Mouse (Mus musculus) neural tube, embryonic 12.5 days (tissue): Measurements from ENCODE around the gene Thpo. TPM values are rescaled to one million over a fixed set of nuclear protein-coding genes. Genes with fewer than 3 reads are reported as not detected.

ENCODE experiments used
- ATAC-seq: fragments of 200-750 bp; cut with Nextera tagmentation; 2 replicates; pipeline ENCODE4 v1.8.0; 2017; ENCODE audit warnings: low read depth, mild to moderate bottlenecking, moderate TSS enrichment, moderate library complexity; ENCODE audit not compliant: low FRiP score
- H3K27ac ChIP-seq: fragments of 300-500 bp; sonication (generic); 2 replicates; pipeline ENCODE4 v1.5.1; 2016
- H3K27me3 ChIP-seq: fragments of 300-500 bp; sonication (generic); replicated peaks from 2 replicates; pipeline ENCODE4 v1.6.1; 2016; ENCODE audit warnings: mild to moderate bottlenecking
- H3K36me3 ChIP-seq: fragments of 300-500 bp; sonication (generic); 2 replicates; pipeline ENCODE4 v1.6.1; 2016; ENCODE audit warnings: mild to moderate bottlenecking
- H3K4me1 ChIP-seq: fragments of 300-500 bp; sonication (generic); 2 replicates; pipeline ENCODE4 v1.6.1; 2016
- H3K4me2 ChIP-seq: fragments of 300-500 bp; sonication (generic); replicated peaks from 2 replicates; pipeline ENCODE4 v1.6.1; 2016; ENCODE audit warnings: mild to moderate bottlenecking
- H3K4me3 ChIP-seq: fragments of 300-500 bp; sonication (generic); 2 replicates; pipeline ENCODE4 v1.5.1; 2016
- H3K9ac ChIP-seq: fragments of 300-500 bp; sonication (generic); 2 replicates; pipeline ENCODE4 v1.6.1; 2016; ENCODE audit warnings: mild to moderate bottlenecking
- H3K9me3 ChIP-seq: fragments of 300-500 bp; sonication (generic); 2 replicates; pipeline ENCODE4 v1.6.1; 2016; ENCODE audit warnings: mild to moderate bottlenecking
- WGBS: fragments of 180-500 bp; shearing (Covaris S2); methylation state at CpG from one replicate; pipeline ENCODE4 v1.1.7; 2016; 5-methylcytosine and 5-hydroxymethylcytosine counted together
- polyA plus RNA-seq: library from polyadenylated mRNA; unstranded; fragments of >200 nt; fragmentation: Nextera tagmentation; extraction: Ambion mirVana; gene quantifications from 2 replicates; pipeline ENCODE4 v1.2.1, GENCODE M21; 2016

Thpo gene
- polyA plus RNA-seq, 1 experiment from 2014 or later, result 1.3 TPM

- Histone ChIP-seq H3K4me3 (no peak overlapping the region), H3K9ac (no peak overlapping the region), H3K36me3 (peaks cover 30% of the 10 kb centered on the region), H3K9me3 (no peaks in the 10 kb centered on the region), H3K4me2 (no peak overlapping the region), H3K4me1 (peaks cover 10% of the 10 kb centered on the region), H3K27ac (no peak overlapping the region), H3K27me3 (no peaks in the 10 kb centered on the region)
- 85% methylated on average over 4 of the region's 4 CpGs for WGBS
- ATAC-seq, result no peak
Measured at GRCm38 (mm10) chr16:20722736-20723135, 11.6 kb downstream of the Thpo start.

- H3K9ac ChIP-seq, result no peak overlapping the region
Measured at GRCm38 (mm10) chr16:20721808-20722207, 12.5 kb downstream of the Thpo start.

GRCm38 (mm10) chr16:20717978-20718670 is 16.2 kb downstream of the Thpo start:
- WGBS, result 3% methylated on average over 18 of the region's 18 CpGs
- peak; percentile 11 for ATAC-seq
- peak overlapping the region; percentile 58 for H3K4me3 ChIP-seq

More at GRCm38 (mm10) chr16:20721808-20722207, 12.5 kb downstream of the Thpo start:
- no peak overlapping the region for H3K4me3 ChIP-seq
- H3K27ac ChIP-seq, result no peak overlapping the region
- peaks cover 10% of the 10 kb centered on the region for H3K4me1 ChIP-seq
- ATAC-seq, result no peak
- no peak overlapping the region for H3K4me2 ChIP-seq
- H3K27me3 ChIP-seq, result no peaks in the 10 kb centered on the region
- no peaks in the 10 kb centered on the region for H3K9me3 ChIP-seq
- WGBS, result 88% methylated on average over 10 of the region's 10 CpGs
- H3K36me3 ChIP-seq, result peaks cover 30% of the 10 kb centered on the region

GRCm38 (mm10) chr16:20717181-20717977 is 16.9 kb downstream of the Thpo start, which contains the start of the genes Polr2h and Clcn2:
Gene Polr2h (plus strand): TSS chr16:20717665.
Gene Clcn2 (minus strand): TSS chr16:20717746.
- peaks cover 40% of the 10 kb centered on the region for H3K36me3 ChIP-seq
- H3K27me3 ChIP-seq, result no peaks in the 10 kb centered on the region
- peak within 1 kb of the TSS; percentile 58 for H3K4me3 ChIP-seq
- H3K4me1 ChIP-seq, result peaks cover 32% of the 10 kb centered on the region
- peak; percentile 67 for ATAC-seq
- under 1% methylated on average over 62 of the region's 62 CpGs for WGBS
- H3K9me3 ChIP-seq, result no peaks in the 10 kb centered on the region
- H3K27ac ChIP-seq, result peak within 1 kb of the TSS; percentile 74
- H3K9ac ChIP-seq, result peak within 1 kb of the TSS; percentile 76
- H3K4me2 ChIP-seq, result peak within 1 kb of the TSS; percentile 86

More at GRCm38 (mm10) chr16:20717978-20718670, 16.2 kb downstream of the Thpo start:
- Histone ChIP-seq H3K9ac (peak overlapping the region; percentile 76), H3K4me1 (peaks cover 32% of the 10 kb centered on the region), H3K27me3 (no peaks in the 10 kb centered on the region), H3K36me3 (peaks cover 37% of the 10 kb centered on the region), H3K9me3 (no peaks in the 10 kb centered on the region), H3K27ac (no peak overlapping the region), H3K4me2 (peak overlapping the region; percentile 86)

GRCm38 (mm10) chr16:20716841-20717180 is 17.5 kb downstream of the Thpo start:
- Histone ChIP-seq H3K9ac (peak overlapping the region; percentile 76), H3K27ac (peak overlapping the region; percentile 74), H3K27me3 (no peaks in the 10 kb centered on the region), H3K36me3 (peaks cover 40% of the 10 kb centered on the region), H3K4me2 (peak overlapping the region; percentile 86), H3K9me3 (no peaks in the 10 kb centered on the region), H3K4me3 (peak overlapping the region; percentile 58), H3K4me1 (peaks cover 32% of the 10 kb centered on the region)
- ATAC-seq, result no peak; the same call in none of the 2 replicates
- WGBS, result under 1% methylated on average over 8 of the region's 8 CpGs

GRCm38 (mm10) chr16:20715976-20716840 is 18.1 kb downstream of the Thpo start:
- Histone ChIP-seq H3K4me3 (peak overlapping the region; percentile 58), H3K4me2 (peak overlapping the region; percentile 86)
- WGBS, result under 1% methylated on average over 66 of the region's 68 CpGs

GRCm38 (mm10) chr16:20715566-20715965 is 18.7 kb downstream of the Thpo start:
- Histone ChIP-seq H3K27me3 (no peaks in the 10 kb centered on the region), H3K4me2 (peak overlapping the region; percentile 86), H3K27ac (peak overlapping the region; percentile 74; the same call in 1 of the 2 replicates), H3K4me3 (peak overlapping the region; percentile 58), H3K4me1 (peaks cover 32% of the 10 kb centered on the region), H3K9ac (peak overlapping the region; percentile 76), H3K9me3 (no peaks in the 10 kb centered on the region), H3K36me3 (peaks cover 40% of the 10 kb centered on the region)
- WGBS, result 1% methylated on average over 12 of the region's 12 CpGs
- no peak; the same call in 1 of the 2 replicates for ATAC-seq

More at GRCm38 (mm10) chr16:20715976-20716840, 18.1 kb downstream of the Thpo start:
- peak; percentile 81 for ATAC-seq
- Histone ChIP-seq H3K36me3 (peaks cover 40% of the 10 kb centered on the region), H3K27me3 (no peaks in the 10 kb centered on the region), H3K4me1 (peaks cover 32% of the 10 kb centered on the region), H3K27ac (peak overlapping the region; percentile 74), H3K9ac (peak overlapping the region; percentile 76), H3K9me3 (no peaks in the 10 kb centered on the region)

- Histone ChIP-seq H3K4me2 (peak overlapping the region; percentile 86), H3K36me3 (peaks cover 40% of the 10 kb centered on the region), H3K9ac (peak overlapping the region; percentile 76), H3K9me3 (no peaks in the 10 kb centered on the region), H3K27ac (no peak overlapping the region), H3K4me1 (peaks cover 32% of the 10 kb centered on the region), H3K4me3 (peak overlapping the region; percentile 58), H3K27me3 (no peaks in the 10 kb centered on the region)
- no peak for ATAC-seq
- WGBS, result 55% methylated on average over 2 of the region's 2 CpGs
Measured at GRCm38 (mm10) chr16:20715161-20715560, 19.1 kb downstream of the Thpo start.

- H3K36me3 ChIP-seq, result peaks cover 36% of the 10 kb centered on the region
- peak overlapping the region; percentile 58 for H3K4me3 ChIP-seq
- no peak overlapping the region for H3K27ac ChIP-seq
- H3K9me3 ChIP-seq, result no peaks in the 10 kb centered on the region
- H3K4me2 ChIP-seq, result peak overlapping the region; percentile 86
- no peaks in the 10 kb centered on the region for H3K27me3 ChIP-seq
- no peak for ATAC-seq
- peaks cover 32% of the 10 kb centered on the region for H3K4me1 ChIP-seq
- H3K9ac ChIP-seq, result peak overlapping the region; percentile 76
- 23% methylated on average over 11 of the region's 11 CpGs for WGBS
Measured at GRCm38 (mm10) chr16:20714307-20715080, 19.8 kb downstream of the Thpo start.

GRCm38 (mm10) chr16:20712889-20713288 is 21.4 kb downstream of the Thpo start:
- Histone ChIP-seq H3K27me3 (no peaks in the 10 kb centered on the region), H3K9me3 (no peaks in the 10 kb centered on the region), H3K4me2 (peak overlapping the region; percentile 86; the same call in 1 of the 2 replicates), H3K27ac (no peak overlapping the region), H3K9ac (0 out of 2 replicates have a peak overlapping the region, but pooled peaks have one; percentile 76), H3K36me3 (peaks cover 41% of the 10 kb centered on the region), H3K4me1 (peaks cover 23% of the 10 kb centered on the region), H3K4me3 (no peak overlapping the region)
- WGBS, result 92% methylated on average over 7 of the region's 7 CpGs
- no peak for ATAC-seq

GRCm38 (mm10) chr16:20712190-20712589 is 22.1 kb downstream of the Thpo start:
- Histone ChIP-seq H3K4me2 (no peak overlapping the region), H3K4me3 (no peak overlapping the region), H3K4me1 (peaks cover 23% of the 10 kb centered on the region), H3K9me3 (no peaks in the 10 kb centered on the region), H3K9ac (no peak overlapping the region), H3K27me3 (no peaks in the 10 kb centered on the region), H3K36me3 (peaks cover 48% of the 10 kb centered on the region), H3K27ac (no peak overlapping the region)
- no peak for ATAC-seq
- WGBS, result 82% methylated on average over 9 of the region's 9 CpGs
